22 mouse cellular contexts compared by ENCODE assay signal in genomic region chr13:11905126-11905525, GRCm38 (mm10).
DNase-seq lines count a peak whose midpoint lies in the region; ATAC-seq lines count a peak whose summit lies in the region.
"Had no signal": no experiment of that assay in that cellular context is flagged by ENCODE, and none has a peak within 500 bp of the region (broad histone marks: within the 10 kb centered on the region; RNA-seq: fewer than 3 reads in every experiment).

No protein-coding gene starts in this region.

- H3K9me3 ChIP-seq in midbrain, embryonic 11.5 days (ENCODE audit: control insufficient read depth, low read length), result no peaks in the 10 kb centered on the region
- H3K9me3 ChIP-seq in midbrain, embryonic 15.5 days, result no peaks in the 10 kb centered on the region
- H3K9me3 ChIP-seq in neural tube, embryonic 15.5 days (replicated peaks), result no peaks in the 10 kb centered on the region
- H3K9me3 ChIP-seq: embryonic facial prominence, embryonic 12.5 days; heart, embryonic 10.5 days; hindbrain, embryonic 13.5 days had no signal

- no peaks in the 10 kb centered on the region for H3K27me3 ChIP-seq in midbrain, embryonic 11.5 days (ENCODE audit: control insufficient read depth, insufficient read depth, low read length)
- no peaks in the 10 kb centered on the region for H3K27me3 ChIP-seq in midbrain, embryonic 15.5 days (replicated peaks)
- no peaks in the 10 kb centered on the region for H3K27me3 ChIP-seq in neural tube, embryonic 15.5 days (replicated peaks)
- H3K27me3 ChIP-seq: embryonic facial prominence, embryonic 12.5 days; hindbrain, embryonic 13.5 days had no signal

- ATAC-seq in midbrain, embryonic 11.5 days (ENCODE audit: low FRiP score), result no peak
- no peak for ATAC-seq in midbrain, embryonic 15.5 days (replicated peaks)
- no peak for ATAC-seq in neural tube, embryonic 15.5 days (ENCODE audit: low FRiP score)
- ATAC-seq: activated CD4-positive, CD25-positive, alpha-beta regulatory T cell, adult 4 months; forebrain, embryonic 16.5 days; hindbrain, postnatal 0 days; Patski had no signal

- intact Hi-C loops in gastrocnemius, postnatal 36 days (cut with DNase I), result no loop called here

- no peaks in the 10 kb centered on the region for H3K36me3 ChIP-seq in midbrain, embryonic 11.5 days (ENCODE audit: control insufficient read depth, insufficient read depth, low read length)
- no peaks in the 10 kb centered on the region for H3K36me3 ChIP-seq in midbrain, embryonic 15.5 days (replicated peaks)
- H3K36me3 ChIP-seq in neural tube, embryonic 15.5 days, result no peaks in the 10 kb centered on the region
- H3K36me3 ChIP-seq: embryonic facial prominence, embryonic 12.5 days; heart, embryonic 10.5 days; hindbrain, embryonic 13.5 days had no signal

- H3K27ac ChIP-seq in midbrain, embryonic 11.5 days (ENCODE audit: low read depth, low read length), result no peak overlapping the region
- no peak overlapping the region for H3K27ac ChIP-seq in midbrain, embryonic 15.5 days
- no peak overlapping the region for H3K27ac ChIP-seq in neural tube, embryonic 15.5 days (replicated peaks)
- H3K27ac ChIP-seq: embryonic facial prominence, embryonic 12.5 days; gastrocnemius, adult 2 months; heart, embryonic 10.5 days; hindbrain, embryonic 13.5 days; hindbrain, postnatal 0 days had no signal

- WGBS in midbrain, embryonic 11.5 days, result 70% methylated on average over 2 of the region's 2 CpGs
- WGBS in midbrain, embryonic 15.5 days, result 80% methylated on average over 2 of the region's 2 CpGs
- WGBS in neural tube, embryonic 15.5 days, result 67% methylated on average over 2 of the region's 2 CpGs

- DNase-seq in adrenal gland, adult 2 months, result peak; percentile 37
- DNase-seq in adrenal gland, postnatal 10 days, result no peak
- peak; percentile 35 for DNase-seq in midbrain, embryonic 11.5 days (ENCODE audit: low spot score, missing footprints)
- peak; percentile 3 for DNase-seq in adipocyte (ENCODE audit: low spot score)
- DNase-seq in gastrocnemius, postnatal 36 days, result no peak
- DNase-seq: cerebellum, adult 11-12 months; cerebellum, adult 9-10 months; cerebellum, postnatal 25 days; gastrocnemius, adult 2 months; gastrocnemius, postnatal 25 days; heart, adult 11 months; heart, postnatal 14 days; kidney, adult 18-20 months had no signal

- no peak overlapping the region for H3K9ac ChIP-seq in midbrain, embryonic 11.5 days (ENCODE audit: low read length)
- H3K9ac ChIP-seq in midbrain, embryonic 15.5 days, result no peak overlapping the region
- no peak overlapping the region for H3K9ac ChIP-seq in neural tube, embryonic 15.5 days (replicated peaks)
- H3K9ac ChIP-seq: embryonic facial prominence, embryonic 12.5 days; hindbrain, embryonic 13.5 days had no signal

- no peak overlapping the region for H3K4me2 ChIP-seq in midbrain, embryonic 11.5 days
- no peak overlapping the region for H3K4me2 ChIP-seq in midbrain, embryonic 15.5 days
- no peak overlapping the region for H3K4me2 ChIP-seq in neural tube, embryonic 15.5 days
- H3K4me2 ChIP-seq: embryonic facial prominence, embryonic 12.5 days; hindbrain, embryonic 13.5 days had no signal

- no peaks in the 10 kb centered on the region; the same call in 1 of the 2 replicates for H3K4me1 ChIP-seq in midbrain, embryonic 11.5 days (ENCODE audit: control insufficient read depth, insufficient read depth, low read length)
- H3K4me1 ChIP-seq in midbrain, embryonic 15.5 days, result no peaks in the 10 kb centered on the region
- peaks cover 6% of the 10 kb centered on the region; the same call in 1 of the 2 replicates for H3K4me1 ChIP-seq in neural tube, embryonic 15.5 days
- H3K4me1 ChIP-seq: embryonic facial prominence, embryonic 12.5 days had no signal

- H3K4me3 ChIP-seq in midbrain, embryonic 11.5 days (ENCODE audit: low read depth, low read length), result no peak overlapping the region
- H3K4me3 ChIP-seq in midbrain, embryonic 15.5 days, result no peak overlapping the region
- no peak overlapping the region for H3K4me3 ChIP-seq in neural tube, embryonic 15.5 days (replicated peaks)
- H3K4me3 ChIP-seq: embryonic facial prominence, embryonic 12.5 days; gastrocnemius, adult 2 months; heart, embryonic 10.5 days; hindbrain, embryonic 13.5 days had no signal

Comparison
In these comparisons a context has a peak if more than half of its experiments do, and no peak if none do; other contexts are left out.
1. DNase-seq: peak in adrenal gland, adult 2 months (single experiment), midbrain, embryonic 11.5 days (single experiment) and adipocyte (single experiment); none in adrenal gland, postnatal 10 days (single experiment) and gastrocnemius, postnatal 36 days (0 of 2).